Mouse (Mus musculus) heart, postnatal 0 days (tissue): ENCODE data around the gene Scube3.

Source experiments
- CTCF ChIP-seq: IDR thresholded peaks from 2 replicates; pipeline ENCODE4 v1.5.1; 2016; ENCODE audit warnings: antibody characterized with exemption, control low read depth, low read depth
- EP300 ChIP-seq: IDR thresholded peaks from 2 replicates; pipeline ENCODE4 v1.6.1; 2016; ENCODE audit warnings: antibody characterized with exemption, low read depth

- TF ChIP-seq EP300 (no peak), CTCF (no peak)
These were observed 74.8 kb downstream of the Scube3 start for GRCm38 (mm10) chr17:28216791-28217190.
